Mouse (Mus musculus): Measurements from ENCODE around the gene Gm28308.

GRCm38 (mm10) chr6:52236806-52237205 is 23.7 kb upstream of the Gm28308 start:
- TF ChIP-seq TAL1 (IDR thresholded peaks at IDR 0.05; ENCODE audit: low read length), result no peak
- TF ChIP-seq GATA1 (IDR thresholded peaks at IDR 0.05; ENCODE audit: low read length), result no peak
